Mouse (Mus musculus): Measurements from ENCODE around the gene Slc29a1. TPM values are rescaled to one million over a fixed set of nuclear protein-coding genes. Genes with fewer than 3 reads are reported as not detected.
A peak's percentile ranks its signal among the peaks of the same experiment; 100 is the strongest.

The Slc29a1 gene
- polyA plus RNA-seq, 1 experiment from 2014 or later: 38.2 TPM

DNA sequence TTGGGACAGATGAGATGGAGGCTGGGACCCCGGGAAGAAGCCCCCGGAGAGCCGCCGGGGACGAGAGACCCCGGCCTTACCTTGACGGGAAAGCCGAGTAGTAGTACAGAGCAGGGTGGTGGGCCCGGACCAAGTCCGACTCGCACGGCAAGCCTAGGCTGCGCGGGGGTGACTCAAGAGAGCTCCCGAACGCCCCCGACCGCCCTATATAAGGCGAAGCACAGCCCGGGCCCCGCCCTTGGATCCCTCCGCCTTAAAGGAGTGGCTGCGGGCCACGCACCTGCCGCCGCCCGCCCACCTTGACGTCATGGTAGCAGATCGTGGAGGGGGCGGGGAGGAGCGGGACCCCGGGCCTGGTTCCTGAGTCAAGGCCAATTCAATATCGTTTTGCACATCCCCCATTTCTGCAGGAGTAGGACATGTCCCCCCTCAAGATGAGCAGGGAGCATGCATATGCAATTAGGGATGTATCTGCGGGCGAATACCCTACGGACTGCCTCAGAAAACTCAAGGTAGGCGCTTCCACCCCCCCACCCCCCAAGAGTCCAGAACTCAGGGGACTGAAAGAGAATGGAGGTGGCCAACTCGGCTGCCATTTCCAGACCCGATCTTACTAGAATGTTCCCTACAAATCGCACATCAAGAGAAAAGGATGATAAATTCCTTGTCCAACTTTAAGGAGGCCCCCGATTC is 26.2 kb downstream of the Slc29a1 start, which contains the start of gene Hsp90ab1:
TSS of gene Hsp90ab1 (minus strand) at position 185 of the 693 bp plus-strand sequence.
- H3K4me1 ChIP-seq (replicated peaks): peaks cover 55% of the 10 kb centered on the region
- H3K36me3 ChIP-seq: peaks cover 35% of the 10 kb centered on the region
- H3K27ac ChIP-seq: peak within 1 kb of the TSS; percentile 99
- peak; percentile 88 for ATAC-seq (ENCODE audit: low FRiP score)
- WGBS: under 1% methylated on average over 41 of the region's 41 CpGs
- H3K4me3 ChIP-seq: peak within 1 kb of the TSS; percentile 99
- H3K27me3 ChIP-seq: no peaks in the 10 kb centered on the region
- H3K9me3 ChIP-seq: no peaks in the 10 kb centered on the region
- peak within 1 kb of the TSS; percentile 79 for H3K4me2 ChIP-seq
- peak within 1 kb of the TSS; percentile 100 for H3K9ac ChIP-seq

DNA sequence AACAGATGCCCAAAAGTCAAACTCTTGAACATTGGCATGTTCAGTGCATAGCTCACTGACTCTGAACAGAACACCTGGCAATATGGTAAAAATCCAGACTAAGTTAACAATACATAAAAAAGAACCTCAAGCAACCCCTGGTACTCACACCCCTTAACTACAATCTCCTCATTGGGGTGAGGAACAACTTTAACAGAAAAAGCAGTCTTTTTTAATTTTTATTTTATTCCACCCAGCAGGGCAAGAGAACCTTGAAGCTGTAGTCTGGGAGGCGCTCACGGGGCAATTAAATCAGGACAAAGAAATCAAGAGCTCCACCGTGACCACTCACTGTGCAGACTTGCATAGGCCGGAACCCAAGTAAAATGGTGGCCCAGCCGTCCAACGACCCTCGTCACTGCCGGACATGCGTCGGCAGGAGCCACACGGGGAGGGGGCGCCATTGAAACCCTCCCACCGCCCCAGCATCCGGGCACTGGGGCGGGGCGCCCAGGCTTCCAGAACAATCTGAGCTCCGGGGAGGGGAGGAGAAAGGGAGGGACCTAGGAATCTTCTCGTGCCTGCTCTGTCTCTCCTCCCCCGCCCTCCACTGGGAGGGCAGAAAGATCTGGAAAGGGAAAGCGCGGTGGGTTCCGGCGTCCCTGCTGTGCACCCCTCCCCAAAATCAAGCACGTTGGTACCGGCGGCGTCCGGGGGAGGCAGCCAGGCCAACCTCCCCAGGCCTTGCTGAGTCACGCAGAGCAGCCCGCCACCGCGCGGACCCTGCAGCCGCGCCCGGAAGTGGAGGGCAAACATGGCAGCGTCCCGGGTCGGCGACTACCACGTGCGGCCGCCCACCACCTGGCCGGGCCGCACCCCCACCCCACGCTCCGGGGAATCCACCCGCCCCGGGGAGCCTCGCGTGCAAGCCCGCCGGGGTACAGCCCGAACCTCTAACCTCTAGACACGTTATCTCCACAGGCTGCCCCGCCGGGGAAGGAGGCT is 27.0 kb downstream of the Slc29a1 start:
- under 1% methylated on average over 56 of the region's 57 CpGs for WGBS
- Histone ChIP-seq H3K27ac (peak overlapping the region; percentile 99), H3K9me3 (no peaks in the 10 kb centered on the region), H3K27me3 (no peaks in the 10 kb centered on the region), H3K9ac (peak overlapping the region; percentile 100), H3K4me2 (peak overlapping the region; percentile 79), H3K4me3 (peak overlapping the region; percentile 99), H3K4me1 (replicated peaks) (peaks cover 62% of the 10 kb centered on the region), H3K36me3 (peaks cover 43% of the 10 kb centered on the region)
- ATAC-seq (ENCODE audit: low FRiP score): peak; percentile 64

DNA sequence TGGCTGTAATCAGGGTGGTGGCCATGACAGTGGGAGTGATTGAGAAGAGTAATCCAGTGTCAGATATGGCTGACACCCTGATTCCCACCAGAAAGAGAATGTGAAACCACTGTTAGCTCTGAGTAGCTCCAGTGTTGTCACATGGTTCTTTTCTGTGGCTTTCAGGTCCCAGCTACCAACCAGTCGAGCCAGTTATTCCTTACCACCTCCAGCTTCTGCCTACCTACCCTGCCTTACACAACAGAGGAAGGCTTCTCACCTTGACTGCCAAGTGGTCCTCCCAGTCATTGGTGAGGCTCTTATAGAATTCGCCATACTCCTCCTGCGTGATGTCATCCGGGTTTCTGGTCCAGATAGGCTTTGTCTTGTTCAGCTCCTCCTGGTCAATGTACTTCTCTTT is 29.4 kb downstream of the Slc29a1 start:
- Histone ChIP-seq H3K27me3 (no peaks in the 10 kb centered on the region), H3K4me1 (replicated peaks) (peaks cover 75% of the 10 kb centered on the region), H3K36me3 (peaks cover 62% of the 10 kb centered on the region), H3K9ac (0 out of 2 replicates have a peak overlapping the region, but pooled peaks have one; percentile 30), H3K4me3 (no peak overlapping the region), H3K4me2 (no peak overlapping the region), H3K9me3 (no peaks in the 10 kb centered on the region), H3K27ac (no peak overlapping the region)
- WGBS: 91% methylated on average over 4 of the region's 4 CpGs
- ATAC-seq (ENCODE audit: low FRiP score): no peak

DNA sequence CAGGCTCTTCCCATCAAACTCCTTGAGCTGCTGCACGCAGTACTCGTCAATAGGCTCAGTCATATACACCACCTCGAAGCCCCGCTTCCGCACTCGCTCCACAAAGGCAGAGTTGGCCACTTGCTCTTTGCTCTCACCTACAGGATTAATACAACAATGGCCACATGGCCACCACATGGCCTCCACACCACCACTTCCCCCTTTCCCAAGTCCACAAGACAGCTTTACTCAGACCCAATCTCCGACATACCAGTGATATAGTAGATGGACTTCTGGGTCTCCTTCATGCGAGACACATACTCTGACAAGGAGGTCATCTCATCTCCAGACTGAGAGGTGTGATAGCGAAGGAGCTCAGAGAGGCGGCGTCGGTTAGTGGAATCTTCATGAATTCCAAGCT is 30.4 kb downstream of the Slc29a1 start:
- Histone ChIP-seq H3K27me3 (no peaks in the 10 kb centered on the region), H3K9me3 (no peaks in the 10 kb centered on the region), H3K4me3 (no peak overlapping the region), H3K4me1 (replicated peaks) (peaks cover 74% of the 10 kb centered on the region), H3K4me2 (no peak overlapping the region), H3K9ac (0 out of 2 replicates have a peak overlapping the region, but pooled peaks have one; percentile 15), H3K36me3 (peaks cover 62% of the 10 kb centered on the region), H3K27ac (0 out of 2 replicates have a peak overlapping the region, but pooled peaks have one; percentile 30)
- ATAC-seq (ENCODE audit: low FRiP score): no peak
- WGBS: 89% methylated on average over 12 of the region's 12 CpGs

DNA sequence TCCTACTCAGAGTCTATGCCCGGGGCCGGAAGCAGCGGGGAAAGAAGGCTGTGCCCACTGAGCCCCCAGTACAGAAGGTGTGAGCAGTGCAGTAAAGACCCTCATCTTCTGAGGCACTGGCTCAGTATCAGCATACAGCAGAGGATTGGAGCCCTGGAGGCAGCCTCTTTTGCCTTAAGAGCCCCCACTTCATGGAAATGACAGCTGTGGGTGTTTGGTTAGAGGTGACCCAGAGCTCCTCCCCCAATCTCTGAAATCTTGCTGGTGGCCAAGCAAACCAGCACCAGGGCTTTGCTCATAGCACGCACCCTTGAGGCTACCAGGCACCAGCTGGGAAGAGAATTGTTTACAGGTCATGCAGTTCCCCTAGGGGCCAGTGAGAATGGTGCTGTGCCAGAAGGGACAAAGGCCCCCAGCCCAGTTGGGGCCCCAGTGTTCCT is 32.2 kb downstream of the Slc29a1 start:
- 45% methylated on average over 4 of the region's 4 CpGs for WGBS
- peak overlapping the region; percentile 44 for H3K27ac ChIP-seq
- H3K9me3 ChIP-seq: no peaks in the 10 kb centered on the region
- H3K4me2 ChIP-seq: no peak overlapping the region
- peaks cover 73% of the 10 kb centered on the region for H3K4me1 ChIP-seq (replicated peaks)
- peaks cover 62% of the 10 kb centered on the region for H3K36me3 ChIP-seq
- H3K4me3 ChIP-seq: peak overlapping the region; percentile 8; the same call in 1 of the 2 replicates
- no peak for ATAC-seq (ENCODE audit: low FRiP score)
- peak overlapping the region; percentile 19; the same call in 1 of the 2 replicates for H3K9ac ChIP-seq
- no peaks in the 10 kb centered on the region for H3K27me3 ChIP-seq

DNA sequence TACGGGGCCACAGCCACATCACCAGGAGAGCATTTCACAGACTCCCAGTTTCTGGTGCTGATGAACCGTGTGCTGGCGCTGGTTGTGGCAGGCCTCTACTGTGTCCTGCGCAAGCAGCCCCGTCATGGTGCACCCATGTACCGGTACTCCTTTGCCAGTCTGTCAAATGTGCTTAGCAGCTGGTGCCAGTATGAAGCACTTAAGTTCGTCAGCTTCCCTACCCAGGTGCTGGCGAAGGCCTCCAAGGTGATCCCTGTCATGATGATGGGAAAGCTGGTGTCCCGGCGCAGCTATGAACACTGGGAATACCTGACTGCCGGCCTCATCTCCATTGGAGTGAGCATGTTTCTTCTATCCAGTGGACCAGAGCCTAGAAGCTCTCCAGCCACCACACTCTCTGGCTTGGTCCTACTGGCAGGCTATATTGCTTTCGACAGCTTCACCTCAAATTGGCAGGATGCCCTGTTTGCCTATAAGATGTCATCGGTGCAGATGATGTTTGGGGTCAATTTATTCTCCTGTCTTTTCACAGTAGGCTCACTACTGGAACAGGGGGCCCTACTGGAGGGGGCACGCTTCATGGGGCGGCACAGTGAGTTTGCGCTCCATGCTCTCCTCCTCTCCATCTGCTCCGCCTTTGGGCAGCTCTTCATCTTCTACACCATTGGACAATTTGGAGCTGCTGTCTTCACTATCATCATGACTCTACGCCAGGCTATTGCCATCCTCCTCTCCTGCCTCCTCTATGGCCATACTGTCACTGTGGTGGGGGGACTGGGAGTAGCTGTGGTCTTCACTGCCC is 32.8 kb downstream of the Slc29a1 start:
- no peak for ATAC-seq (ENCODE audit: low FRiP score)
- no peaks in the 10 kb centered on the region for H3K27me3 ChIP-seq
- peaks cover 60% of the 10 kb centered on the region for H3K36me3 ChIP-seq
- H3K4me1 ChIP-seq (replicated peaks): peaks cover 68% of the 10 kb centered on the region
- peak overlapping the region; percentile 44 for H3K27ac ChIP-seq
- 71% methylated on average over 18 of the region's 18 CpGs for WGBS
- peak overlapping the region; percentile 19; the same call in 1 of the 2 replicates for H3K9ac ChIP-seq
- no peaks in the 10 kb centered on the region for H3K9me3 ChIP-seq
- H3K4me2 ChIP-seq: no peak overlapping the region
- peak overlapping the region; percentile 8; the same call in 1 of the 2 replicates for H3K4me3 ChIP-seq

DNA sequence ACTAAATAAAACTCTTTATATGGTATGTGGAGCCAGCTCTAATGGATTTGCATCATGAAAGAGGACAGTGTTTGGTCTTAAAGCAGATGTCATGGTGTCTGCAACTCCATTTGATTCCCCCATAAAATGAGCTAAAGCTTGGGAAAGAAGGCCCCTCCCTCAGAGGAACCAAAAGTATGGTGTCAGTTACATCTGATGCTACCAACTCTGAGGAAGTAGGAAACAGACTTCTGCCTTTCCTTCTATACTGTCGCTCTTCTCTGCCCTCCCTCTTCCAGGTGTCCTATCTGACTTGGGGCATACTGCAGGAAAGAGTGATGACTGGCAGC is 33.4 kb downstream of the Slc29a1 start:
- H3K27me3 ChIP-seq: no peaks in the 10 kb centered on the region
- H3K9ac ChIP-seq: no peak overlapping the region
- peaks cover 55% of the 10 kb centered on the region for H3K36me3 ChIP-seq
- no peak for ATAC-seq (ENCODE audit: low FRiP score)
- no peak overlapping the region for H3K4me2 ChIP-seq
- no peaks in the 10 kb centered on the region for H3K9me3 ChIP-seq
- H3K27ac ChIP-seq: no peak overlapping the region
- 91% methylated on average over 1 of the region's 1 CpGs for WGBS
- peaks cover 63% of the 10 kb centered on the region for H3K4me1 ChIP-seq (replicated peaks)
- no peak overlapping the region for H3K4me3 ChIP-seq

DNA sequence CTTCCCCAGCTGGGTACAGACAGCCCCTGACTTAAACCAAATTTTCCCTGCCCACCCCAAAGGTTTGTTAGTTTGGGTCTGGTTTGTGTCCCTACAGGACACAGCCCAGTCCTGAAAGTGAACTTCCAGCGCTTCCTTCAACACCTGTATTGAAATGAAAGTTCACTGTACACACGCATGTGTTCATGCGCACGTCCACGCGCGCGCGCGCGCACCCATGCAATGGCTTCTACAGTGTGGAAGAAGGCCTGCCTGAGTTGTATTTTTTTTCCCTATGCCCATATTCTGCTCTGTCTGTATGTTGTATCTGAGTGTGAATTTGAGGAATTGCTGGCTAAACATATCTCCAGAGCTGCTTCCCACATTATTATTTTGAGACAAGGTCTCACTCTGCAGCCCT is 34.3 kb downstream of the Slc29a1 start:
- H3K4me1 ChIP-seq (replicated peaks): peaks cover 54% of the 10 kb centered on the region
- H3K4me2 ChIP-seq: peak overlapping the region; percentile 98
- peak overlapping the region; percentile 93 for H3K9ac ChIP-seq
- no peak for ATAC-seq (ENCODE audit: low FRiP score)
- H3K4me3 ChIP-seq: peak overlapping the region; percentile 77
- H3K27me3 ChIP-seq: no peaks in the 10 kb centered on the region
- H3K27ac ChIP-seq: peak overlapping the region; percentile 89; the same call in 1 of the 2 replicates
- H3K9me3 ChIP-seq: no peaks in the 10 kb centered on the region
- WGBS: 96% methylated on average over 11 of the region's 11 CpGs
- H3K36me3 ChIP-seq: peaks cover 46% of the 10 kb centered on the region

DNA sequence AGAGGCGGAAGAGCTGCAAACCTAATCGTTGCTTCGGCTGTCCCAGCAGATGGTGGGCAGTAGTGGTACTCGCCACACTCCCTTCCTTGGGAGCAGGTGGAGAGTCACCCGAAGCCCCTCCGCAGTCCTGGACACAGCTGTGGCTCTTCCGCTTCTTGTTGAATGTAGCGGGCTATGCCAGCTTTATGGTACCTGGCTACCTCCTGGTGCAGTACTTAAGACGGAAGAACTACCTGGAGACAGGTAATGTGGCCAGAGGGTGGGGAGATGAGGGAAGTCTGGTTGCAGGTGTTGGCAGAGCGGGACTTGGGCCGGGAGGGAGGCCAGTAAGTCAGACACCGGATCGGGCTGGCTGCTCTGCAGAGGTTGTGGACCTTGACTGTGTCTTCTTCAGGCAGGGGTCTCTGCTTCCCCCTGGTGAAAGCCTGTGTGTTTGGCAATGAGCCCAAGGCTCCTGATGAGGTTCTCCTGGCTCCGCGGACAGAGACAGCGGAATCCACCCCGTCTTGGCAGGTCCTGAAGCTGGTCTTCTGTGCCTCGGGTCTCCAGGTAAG is 34.8 kb downstream of the Slc29a1 start:
- peak overlapping the region; percentile 77 for H3K4me3 ChIP-seq
- ATAC-seq (ENCODE audit: low FRiP score): peak; percentile 4; the same call in 1 of the 2 replicates
- 8% methylated on average over 18 of the region's 18 CpGs for WGBS
- peaks cover 49% of the 10 kb centered on the region for H3K4me1 ChIP-seq (replicated peaks)
- peak overlapping the region; percentile 89 for H3K27ac ChIP-seq
- H3K9me3 ChIP-seq: no peaks in the 10 kb centered on the region
- peaks cover 41% of the 10 kb centered on the region for H3K36me3 ChIP-seq
- H3K4me2 ChIP-seq: peak overlapping the region; percentile 98
- no peaks in the 10 kb centered on the region for H3K27me3 ChIP-seq
- H3K9ac ChIP-seq: peak overlapping the region; percentile 93

DNA sequence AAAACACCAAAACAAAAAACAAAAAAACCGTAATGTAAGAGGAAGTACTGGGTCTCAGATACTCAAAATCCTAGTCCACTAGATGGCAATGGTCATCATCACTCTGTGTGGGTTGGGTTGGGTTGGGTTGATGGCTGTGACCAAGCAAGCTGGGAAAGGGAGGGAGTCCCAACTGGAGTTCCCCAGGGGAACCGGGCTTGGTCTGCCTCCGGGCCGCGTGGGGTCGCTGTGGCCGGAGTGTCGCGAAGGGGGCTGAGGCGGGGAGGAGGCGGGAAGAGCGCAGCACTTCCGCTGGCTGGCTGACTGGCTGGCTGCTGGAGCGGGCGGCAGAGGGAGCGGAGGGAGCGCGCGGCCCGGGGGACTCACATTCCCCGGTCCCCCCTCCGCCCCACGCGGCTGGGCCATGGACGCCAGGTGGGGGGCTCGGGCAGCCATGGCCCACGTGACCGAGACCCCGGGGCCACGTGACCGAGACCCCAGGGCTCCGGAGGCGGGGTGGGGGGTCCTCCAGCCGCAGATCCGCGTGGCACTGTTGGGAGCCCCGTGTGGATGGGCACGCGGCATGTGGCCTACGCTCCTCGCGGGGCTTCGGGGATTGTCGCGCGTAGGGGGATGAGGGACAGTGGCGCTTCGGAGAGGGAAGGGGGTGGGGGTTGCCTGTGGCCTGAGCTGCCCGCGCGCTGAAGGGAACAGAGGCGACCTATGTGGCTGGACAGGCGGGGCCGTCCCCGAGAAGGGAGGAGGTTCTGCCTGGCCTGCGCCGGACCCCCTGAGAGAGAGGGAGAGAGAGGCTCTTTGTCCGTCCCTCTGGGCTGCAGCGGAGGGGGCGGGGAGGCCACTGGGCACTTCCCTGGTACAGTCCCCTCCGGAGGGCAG is 35.5 kb downstream of the Slc29a1 start, which contains the start of gene Slc35b2:
TSS of gene Slc35b2 (plus strand) at position 220 of the 876 bp plus-strand sequence.
- H3K4me1 ChIP-seq (replicated peaks): peaks cover 42% of the 10 kb centered on the region
- H3K36me3 ChIP-seq: peaks cover 34% of the 10 kb centered on the region
- WGBS: under 1% methylated on average over 57 of the region's 61 CpGs
- peak; percentile 86 for ATAC-seq (ENCODE audit: low FRiP score)
- peak within 1 kb of the TSS; percentile 98 for H3K4me2 ChIP-seq
- peak within 1 kb of the TSS; percentile 77 for H3K4me3 ChIP-seq
- H3K27me3 ChIP-seq: no peaks in the 10 kb centered on the region
- peak within 1 kb of the TSS; percentile 89 for H3K27ac ChIP-seq
- no peaks in the 10 kb centered on the region for H3K9me3 ChIP-seq
- peak within 1 kb of the TSS; percentile 93 for H3K9ac ChIP-seq
